Mouse (Mus musculus) heart, adult 2 months (tissue): ENCODE results near the gene Ankrd13a.

Source experiments
- CTCF ChIP-seq: fragments of 200-600 bp; IDR thresholded peaks from 2 replicates; pipeline ENCODE4 v1.8.1; 2022; ENCODE audit warnings: antibody characterized with exemption, mild to moderate bottlenecking, moderate library complexity
- POLR2A ChIP-seq: fragments of 200-500 bp; IDR thresholded peaks from 2 replicates; pipeline ENCODE4 v1.6.1; 2011; ENCODE audit warnings: mild to moderate bottlenecking, low read depth, low read length, control low read depth; ENCODE audit not compliant: insufficient read depth

DNA sequence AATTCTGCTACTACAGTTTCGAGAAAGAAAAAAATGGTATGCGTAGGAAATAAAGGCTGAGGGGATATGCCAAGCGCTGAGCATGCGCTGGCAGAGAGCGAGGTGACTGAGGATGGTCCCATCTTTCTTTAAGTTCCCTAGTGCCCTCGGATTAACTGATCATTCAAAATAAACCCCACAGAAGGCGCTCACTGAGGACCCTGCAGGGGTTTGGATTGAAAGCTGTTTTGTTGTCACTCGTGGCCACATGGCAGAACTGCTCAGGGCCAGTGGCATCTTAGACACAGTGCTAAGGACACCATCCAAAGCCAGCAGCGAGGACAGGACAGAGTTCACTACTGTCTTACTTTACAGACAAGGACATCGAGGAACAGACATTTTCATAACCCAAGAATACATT, 24.2 kb upstream of the Ankrd13a start:
- TF ChIP-seq CTCF (no peak), POLR2A (no peak)
